Mouse (Mus musculus) heart, adult 9 months (tissue): ENCODE data around the gene Mgat1.

Experiments
- DNase-seq, 2 experiments: peaks; one replicate each; pipeline ENCODE4 v3.0.0; 2022; ENCODE audit warnings: low spot score in 2 of 2

The Mgat1 gene

DNA sequence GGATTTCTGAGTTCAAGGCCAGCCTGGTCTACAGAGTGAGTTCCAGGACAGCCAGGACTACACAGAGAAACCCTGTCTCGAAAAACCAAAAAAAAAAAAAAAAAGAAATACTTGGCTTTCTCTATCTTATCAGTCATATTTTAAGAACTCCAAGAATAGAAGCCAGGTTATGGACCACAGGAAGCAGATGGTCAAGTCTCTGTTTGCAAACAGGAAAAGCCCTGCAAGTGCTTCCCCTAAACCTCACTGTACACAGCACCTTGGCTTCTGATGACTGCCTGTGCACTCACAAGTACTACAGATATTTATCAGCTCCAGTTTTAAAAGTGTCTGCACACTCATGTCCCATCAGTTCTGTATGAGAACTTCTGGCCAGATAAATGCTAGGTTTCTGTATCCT, 2.5 kb upstream of the Mgat1 start:
- DNase-seq = no peak

DNA sequence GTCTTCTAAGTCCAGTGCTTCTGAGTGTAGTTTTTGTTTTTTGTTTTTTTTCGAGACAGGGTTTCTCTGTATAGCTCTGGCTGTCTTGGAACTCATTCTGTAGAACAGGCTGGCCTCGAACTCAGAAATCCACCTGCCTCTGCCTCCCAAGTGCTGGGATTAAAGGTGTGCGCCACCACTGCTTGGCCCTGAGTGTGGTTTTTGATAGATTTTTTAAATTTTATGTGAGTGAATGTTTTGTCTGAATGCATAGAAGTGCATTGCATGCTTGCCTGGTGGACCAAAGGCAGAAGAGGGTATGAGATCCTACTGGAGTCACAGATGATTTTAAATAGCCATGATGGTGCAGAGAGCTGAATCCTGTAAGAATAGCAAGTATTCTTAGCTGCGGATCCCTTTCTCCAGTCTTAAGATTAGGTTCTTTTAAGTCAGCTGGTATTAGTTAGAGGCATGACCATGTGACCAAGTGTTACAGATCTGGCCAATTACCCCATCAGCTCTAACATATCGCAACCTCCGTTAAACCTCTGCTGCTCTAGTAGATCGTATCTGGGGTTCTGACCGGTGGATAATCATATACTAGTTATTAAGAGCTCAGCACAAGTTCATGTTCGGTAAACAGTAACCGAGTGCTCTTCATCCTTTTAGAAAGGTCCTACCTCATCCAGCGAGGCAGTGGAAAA, 906 bp upstream of the Mgat1 start:
- DNase-seq = no peak

DNA sequence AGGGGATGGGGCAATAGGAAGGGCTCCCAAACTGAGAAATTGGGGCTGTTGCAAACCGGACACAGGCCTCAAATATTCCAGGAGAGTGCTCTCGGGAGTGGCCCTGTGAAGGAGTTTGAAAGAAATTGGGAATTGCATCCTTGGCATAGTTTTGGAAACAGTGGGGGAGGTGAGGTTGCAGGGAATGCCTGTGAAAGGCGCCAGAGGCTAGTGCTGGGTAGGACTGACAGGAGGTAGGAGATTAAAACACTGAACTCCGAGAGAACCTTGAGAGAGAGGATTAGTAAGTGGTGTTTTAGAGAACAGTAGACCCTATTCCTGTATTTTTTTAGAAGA, 572 bp downstream of the Mgat1 start:
- no peak for DNase-seq

DNA sequence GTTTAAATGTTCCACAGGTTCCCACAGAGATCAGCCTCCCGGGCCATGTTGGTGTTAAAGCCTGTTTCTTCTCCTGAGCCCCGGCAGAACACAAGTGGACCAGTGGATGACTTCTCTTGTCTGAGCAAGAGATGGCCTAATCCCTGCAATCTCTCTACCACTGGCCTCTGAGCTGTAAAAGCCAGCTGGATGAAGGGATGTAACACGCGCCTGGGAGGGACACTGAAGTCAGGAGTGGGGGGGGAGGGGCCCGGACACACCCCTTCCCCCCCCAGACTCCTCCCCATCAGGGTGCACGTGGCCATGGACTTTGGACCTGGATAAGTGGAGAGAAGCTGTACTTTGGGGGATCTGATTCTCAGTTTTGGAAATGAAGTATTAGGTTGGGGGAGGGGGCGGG, 1.2 kb downstream of the Mgat1 start:
- peak in 1 of 2 experiments; percentile 52 for DNase-seq

DNA sequence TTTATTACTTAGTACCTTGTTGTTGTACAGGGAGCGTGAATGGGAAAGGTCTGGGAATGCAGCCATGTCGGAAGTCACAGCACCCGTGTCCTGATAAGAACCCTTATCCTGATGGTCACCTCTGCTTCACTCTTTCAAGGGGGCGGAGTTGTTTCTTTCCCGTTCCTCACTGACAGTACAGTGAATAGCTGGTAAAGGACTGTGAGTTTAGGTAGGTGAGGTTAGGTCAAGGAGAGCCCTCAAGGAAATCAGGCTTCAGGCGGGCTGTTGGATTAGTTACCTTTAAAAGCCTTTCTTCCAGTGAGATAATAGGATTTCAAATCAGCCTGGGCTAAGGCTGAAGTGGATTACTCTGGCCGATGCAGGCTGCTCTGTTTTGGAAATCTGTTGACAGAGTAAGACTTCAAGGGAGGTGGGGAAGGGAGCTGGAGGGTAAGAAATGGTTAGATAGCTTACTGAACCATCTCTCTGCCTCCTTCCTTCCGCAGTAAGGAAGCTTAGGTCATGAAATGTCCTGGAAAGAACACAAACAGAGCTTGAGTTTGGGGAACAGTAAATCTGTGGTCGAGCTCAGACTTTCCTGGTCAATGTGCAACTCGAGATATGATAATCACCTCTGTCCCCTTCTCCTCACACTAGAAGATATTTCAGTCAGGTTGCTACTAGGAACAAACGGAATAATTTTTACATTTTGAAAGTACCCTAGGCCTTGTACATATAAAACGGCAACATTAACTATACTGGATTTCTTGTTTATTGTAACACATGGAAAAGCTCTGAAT, 1.8 kb downstream of the Mgat1 start:
- no peak for DNase-seq

DNA sequence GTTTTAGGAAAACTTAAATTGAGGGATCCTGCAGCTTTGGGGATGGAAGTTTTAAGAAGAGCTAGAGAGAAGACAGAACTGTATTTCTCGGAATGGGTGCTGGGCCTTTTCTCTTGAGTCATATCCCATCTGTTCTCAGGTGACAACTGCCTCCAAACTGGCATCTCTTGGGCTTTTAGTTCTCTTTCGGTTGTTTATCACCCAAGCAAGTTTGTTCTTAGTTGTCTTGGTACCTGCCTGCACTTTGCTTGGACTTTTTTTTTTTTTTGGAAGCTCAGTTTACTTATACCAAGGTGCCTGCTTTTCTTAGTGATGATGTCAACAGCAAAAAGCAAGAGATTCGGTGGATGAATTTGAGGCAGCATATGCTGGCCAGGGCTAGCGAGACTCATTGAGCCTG, 2.5 kb downstream of the Mgat1 start:
- no peak for DNase-seq

DNA sequence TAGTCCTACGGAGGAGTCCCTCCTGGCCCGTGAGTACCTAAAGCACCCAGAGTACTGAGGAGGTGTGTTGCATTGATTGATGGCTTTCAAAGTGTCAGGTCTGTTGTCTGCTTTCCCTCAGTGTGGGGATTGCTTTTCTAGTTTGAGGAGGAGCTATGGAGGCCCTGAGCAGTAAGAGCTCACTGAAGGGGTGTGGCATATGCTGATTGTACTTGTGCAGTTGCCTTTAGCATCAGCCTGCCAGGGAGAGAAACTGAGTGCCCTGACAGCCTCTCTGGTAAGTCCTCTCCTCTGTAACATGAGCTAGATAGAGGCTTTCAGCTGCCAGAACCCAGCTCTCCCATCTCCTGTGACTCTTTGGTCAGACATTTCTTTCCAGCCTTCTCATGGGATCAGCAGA, 3.3 kb downstream of the Mgat1 start:
- no peak for DNase-seq

DNA sequence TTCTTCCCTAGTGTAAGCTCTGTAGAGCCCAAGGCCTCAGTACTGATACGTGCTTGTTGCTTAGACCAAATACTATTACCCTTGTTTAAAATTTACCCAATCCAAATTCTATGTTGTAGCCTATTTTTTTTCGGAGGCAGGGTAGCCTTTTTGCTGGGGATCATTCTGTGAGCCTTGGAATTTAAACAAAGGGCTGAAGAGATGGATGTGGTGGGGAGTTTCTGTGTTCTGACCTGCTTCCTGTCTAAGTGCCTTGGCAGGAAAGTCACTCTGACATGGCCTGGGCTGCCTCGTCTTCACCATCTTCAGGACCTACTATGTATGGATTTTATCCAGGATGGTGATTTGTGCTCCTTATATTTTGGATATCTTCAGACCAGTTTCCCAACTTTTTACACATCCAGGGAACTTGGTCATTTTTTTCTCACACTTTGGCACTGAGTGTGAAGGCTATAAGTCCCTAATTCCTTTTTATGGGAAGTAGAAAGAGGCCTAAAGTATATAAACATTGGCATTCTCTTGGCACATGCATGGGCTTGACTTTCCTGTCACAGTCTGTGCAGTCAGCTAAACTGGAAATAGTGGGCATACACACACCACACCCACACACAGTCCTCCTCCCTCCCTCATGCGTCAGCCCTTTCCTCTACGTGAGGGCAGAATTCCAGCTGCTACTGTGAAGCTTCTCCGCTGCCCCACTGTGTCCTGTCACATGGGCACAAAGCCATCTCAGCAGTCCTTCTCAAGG, 4.4 kb downstream of the Mgat1 start:
- DNase-seq = peak; percentile 77 to 78

DNA sequence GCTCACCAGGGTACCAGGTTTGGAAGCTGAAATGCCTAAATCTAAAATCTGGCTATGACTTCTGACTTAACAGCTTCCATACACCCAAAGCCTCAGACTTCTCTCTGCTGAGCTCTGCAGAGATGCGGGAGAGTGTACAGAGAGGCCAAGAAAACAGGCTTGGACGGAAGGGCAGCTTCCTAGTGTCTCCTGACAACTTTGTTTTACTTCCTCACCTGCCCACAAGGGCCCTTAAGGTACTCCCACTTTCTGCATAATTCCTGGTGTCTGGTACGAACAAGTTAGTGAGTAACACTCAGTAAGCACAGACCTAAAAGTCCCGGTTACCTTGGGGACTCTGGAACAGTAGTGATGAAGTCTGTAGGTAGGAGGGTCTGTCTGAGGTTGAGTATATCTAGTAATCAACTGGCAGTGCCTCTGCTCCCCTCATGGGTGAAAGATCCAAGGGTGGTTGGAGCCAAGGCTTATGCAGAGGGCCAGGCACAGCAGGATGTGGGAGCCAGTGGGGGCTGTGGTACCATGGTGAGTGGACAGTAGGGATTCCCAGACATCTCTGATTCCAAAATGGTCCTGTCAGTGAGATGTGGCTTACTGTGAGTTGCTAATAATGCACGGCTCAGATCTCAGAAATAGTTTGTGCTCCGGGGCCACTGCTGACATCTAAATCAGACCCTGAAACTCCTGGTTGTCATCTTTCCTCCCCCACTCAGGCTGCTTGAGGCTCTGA, 5.1 kb downstream of the Mgat1 start:
- no peak for DNase-seq

DNA sequence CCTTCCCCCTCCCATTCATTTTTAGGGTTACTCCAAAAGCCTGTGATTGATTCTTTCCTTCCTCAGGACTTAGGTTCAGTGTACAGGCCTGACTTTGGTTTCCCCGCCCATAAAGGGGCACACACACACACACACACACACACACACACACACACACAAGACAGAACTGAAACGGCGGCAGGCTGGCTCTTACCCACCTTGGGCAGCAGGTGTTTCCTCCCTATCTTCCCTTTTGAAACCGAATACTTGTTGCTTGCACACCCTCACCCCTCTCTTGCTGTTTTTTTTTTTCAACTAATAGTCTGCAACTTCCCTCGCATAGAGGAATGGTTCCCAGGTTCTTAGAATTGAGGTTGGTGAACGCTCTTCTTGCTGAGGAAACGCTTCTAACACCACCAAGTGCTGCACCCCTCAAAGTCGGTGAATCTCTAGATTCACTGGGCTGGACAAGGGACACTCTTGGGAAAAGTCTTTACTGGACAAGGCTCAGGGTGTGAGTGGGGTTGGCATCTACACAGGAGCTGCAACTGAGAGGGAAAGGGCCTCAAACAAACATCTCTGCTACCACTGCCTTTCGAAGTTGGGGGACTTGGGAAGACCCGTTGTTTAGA, 5.9 kb downstream of the Mgat1 start:
- no peak for DNase-seq

DNA sequence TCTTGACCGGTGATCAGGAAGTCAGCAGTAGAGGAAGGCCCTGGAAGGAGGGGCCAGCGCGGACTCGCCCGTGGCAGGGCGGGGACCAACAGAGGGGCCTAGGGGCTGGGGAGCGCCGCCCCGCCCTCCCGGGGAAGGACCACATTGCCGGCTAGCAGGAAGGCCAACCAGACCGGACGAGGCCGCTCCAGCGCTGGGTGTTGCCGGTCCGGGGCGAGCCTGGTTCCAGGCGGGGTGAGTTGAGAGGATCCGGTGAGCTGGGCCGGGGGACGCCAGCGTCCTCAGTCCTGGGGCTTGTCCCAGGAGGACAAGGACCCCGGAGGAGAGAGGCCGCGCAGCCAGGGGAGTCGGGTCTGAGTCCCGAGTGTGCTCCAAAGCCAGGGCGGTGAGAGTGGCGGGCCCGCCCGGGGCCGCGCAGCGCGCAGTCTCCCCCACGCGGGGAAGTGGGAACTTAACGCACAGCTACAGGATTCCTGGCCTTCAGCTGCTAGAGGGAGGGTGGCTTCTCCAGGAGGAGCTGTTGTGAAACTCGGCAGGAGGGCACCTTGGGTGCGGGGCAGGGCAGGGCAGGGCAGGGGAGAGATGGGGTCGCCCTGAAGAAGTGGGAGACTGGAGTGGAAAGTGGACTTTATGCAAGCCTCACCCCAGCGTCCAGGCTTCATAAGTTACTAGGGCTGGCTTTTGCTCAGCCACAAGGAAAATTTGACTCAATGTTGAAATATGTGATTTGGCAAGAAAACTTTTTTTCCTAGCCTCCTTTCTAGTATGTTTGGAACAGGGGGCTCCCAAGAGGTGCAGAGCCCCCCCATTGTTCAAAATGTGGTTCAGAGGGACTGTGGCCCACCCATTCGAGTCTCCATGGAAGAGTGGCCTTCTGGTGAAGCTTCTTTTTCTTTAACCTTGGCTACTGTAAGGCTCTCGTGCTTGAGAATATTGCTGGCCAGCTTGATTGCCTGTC, 6.7 kb downstream of the Mgat1 start:
- DNase-seq = peak; percentile 94 to 97

DNA sequence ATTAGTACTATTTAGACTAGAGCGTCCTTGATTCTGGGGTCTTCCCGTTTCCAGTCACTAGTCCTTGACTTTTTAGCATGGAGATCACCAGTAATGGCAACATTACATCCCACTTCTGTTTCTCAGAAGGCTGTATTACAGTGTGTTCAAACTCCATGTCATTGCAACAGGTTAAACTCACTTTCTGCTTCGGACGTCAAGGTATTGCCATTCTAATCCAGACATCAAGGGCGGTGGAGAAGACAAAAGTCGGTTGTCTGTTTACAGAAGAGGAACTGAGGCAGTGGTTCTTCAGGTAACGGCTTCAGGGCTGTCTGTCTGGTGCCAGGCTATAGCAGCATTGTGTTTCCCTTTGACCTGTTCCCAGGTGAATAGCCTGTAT, 7.4 kb downstream of the Mgat1 start:
- DNase-seq = no peak

DNA sequence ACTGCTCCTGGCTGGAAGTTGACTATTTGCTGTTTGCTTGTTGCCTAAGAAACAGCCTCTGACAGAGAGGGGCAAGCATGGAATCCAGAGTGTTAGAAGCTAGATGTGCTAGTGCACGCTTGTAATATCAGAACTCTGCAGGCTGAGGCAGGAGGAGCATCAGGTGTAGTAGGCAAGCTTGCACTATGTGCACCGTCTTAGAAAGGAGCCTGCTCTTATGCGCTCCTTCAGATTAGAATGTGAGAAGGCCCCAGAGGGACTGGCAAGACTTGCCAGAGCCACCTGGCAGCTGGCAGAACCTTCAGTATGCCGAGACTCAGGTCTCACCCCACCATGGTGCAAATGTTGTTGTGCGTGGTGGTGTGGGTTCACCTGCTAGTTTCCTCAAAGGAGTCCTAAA, 8.1 kb downstream of the Mgat1 start:
- no peak for DNase-seq

DNA sequence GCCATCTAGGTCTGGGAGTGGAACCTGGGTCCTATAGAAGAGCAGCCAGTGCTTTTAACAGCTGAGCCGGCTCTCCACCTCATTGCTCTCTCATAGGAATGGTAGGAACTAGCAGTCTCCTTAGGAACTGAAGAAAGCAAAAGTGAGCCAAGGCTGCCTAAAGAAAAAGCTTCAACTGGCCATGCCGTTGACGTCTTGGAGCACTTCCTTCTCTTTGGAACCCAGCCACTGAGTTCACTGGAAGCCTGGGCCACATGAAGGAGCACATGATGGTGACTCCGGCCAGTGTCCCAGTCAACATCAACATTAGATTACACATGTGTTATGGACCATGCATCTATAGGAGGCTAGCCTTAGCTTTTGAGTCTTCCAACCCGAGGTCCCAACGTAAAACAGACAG, 9.0 kb downstream of the Mgat1 start:
- DNase-seq = no peak

DNA sequence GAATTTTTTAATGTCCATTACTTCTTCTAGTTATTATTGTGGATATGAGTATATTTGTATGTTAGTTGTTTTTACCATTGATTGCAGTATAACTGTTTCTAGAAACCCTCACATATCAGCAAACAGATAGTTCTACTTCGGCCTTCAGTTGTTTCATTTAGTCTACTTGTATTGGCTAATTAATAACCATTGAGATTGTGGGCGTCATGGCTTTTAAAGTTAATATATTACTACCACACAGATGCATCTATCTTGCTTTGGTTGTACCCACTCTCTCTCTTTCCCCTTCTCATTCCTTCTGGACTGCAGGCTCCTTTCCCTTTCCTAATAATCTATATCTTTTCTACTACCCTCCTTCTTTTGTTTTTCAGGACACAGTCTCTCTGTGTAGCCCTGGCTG, 15.3 kb downstream of the Mgat1 start:
- no peak for DNase-seq

DNA sequence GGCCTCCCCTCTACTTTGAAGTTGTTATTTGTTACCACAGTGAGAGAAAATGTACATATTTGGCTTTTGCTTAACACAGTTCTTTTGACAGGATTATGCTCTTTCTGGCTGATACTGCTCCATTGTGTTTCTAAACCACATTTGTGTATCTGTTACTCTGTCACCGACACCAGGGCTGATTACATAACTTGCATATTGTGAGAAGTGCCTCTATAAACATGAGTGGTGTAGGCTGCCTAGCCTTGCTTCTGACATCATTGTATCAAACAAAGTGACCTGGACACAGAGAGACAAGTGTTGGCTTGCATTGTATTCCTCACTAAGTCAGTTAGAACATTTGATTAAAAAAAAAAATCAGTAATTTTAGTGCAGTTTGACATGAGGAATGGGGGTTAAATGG, 15.8 kb downstream of the Mgat1 start:
- DNase-seq = no peak

DNA sequence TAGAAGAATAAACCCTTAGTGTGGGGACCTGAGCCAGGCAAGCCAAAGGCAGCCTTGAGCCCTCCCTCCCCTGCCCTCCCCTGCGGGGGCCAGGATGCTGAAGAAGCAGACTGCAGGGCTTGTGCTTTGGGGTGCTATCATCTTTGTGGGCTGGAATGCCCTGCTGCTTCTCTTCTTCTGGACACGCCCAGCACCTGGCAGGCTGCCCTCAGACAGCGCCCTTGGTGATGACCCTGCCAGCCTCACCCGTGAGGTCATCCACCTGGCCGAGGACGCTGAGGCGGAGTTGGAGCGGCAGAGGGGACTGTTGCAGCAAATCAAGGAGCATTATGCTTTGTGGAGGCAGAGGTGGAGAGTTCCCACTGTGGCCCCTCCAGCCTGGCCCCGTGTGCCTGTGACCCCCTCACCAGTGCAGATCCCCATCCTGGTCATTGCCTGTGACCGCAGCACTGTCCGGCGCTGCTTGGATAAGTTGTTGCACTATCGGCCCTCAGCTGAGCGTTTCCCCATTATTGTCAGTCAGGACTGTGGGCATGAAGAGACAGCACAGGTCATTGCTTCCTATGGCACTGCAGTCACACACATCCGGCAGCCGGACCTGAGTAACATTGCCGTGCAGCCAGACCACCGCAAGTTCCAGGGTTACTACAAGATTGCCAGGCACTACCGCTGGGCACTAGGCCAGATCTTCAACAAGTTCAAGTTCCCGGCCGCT, 16.8 kb downstream of the Mgat1 start:
- DNase-seq = peak in 1 of 2 experiments; percentile 71

DNA sequence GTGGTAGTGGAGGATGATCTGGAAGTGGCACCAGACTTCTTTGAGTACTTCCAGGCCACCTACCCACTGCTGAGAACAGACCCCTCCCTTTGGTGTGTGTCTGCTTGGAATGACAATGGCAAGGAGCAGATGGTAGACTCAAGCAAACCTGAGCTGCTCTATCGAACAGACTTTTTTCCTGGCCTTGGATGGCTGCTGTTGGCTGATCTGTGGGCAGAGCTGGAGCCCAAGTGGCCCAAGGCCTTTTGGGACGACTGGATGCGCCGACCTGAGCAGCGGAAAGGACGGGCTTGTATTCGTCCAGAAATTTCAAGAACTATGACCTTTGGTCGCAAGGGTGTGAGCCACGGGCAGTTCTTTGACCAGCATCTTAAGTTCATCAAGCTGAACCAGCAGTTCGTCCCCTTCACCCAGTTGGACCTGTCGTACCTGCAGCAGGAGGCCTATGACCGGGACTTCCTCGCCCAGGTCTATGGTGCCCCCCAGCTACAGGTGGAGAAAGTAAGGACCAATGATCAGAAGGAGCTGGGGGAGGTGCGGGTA, 17.4 kb downstream of the Mgat1 start:
- DNase-seq = no peak

DNA sequence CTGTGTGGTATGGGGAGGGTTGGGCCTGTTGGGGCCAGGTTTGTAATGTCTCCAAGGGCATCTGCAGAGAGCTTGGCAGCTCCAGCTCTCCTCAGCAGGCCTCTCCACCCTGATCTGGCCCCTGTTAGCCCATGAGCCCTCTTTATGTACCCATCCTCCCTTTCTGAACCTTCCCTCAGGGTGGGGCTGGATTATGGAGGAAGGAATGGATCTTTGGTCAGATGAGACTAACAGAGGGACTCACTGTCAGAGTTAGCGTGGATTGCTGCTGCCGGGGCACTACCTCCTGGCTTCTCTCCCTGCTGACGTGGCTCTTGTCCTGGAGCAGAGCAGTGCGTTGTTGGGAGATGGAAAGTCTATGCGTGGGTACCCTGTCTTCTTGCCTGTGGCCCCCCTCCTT, 18.3 kb downstream of the Mgat1 start:
- no peak for DNase-seq

DNA sequence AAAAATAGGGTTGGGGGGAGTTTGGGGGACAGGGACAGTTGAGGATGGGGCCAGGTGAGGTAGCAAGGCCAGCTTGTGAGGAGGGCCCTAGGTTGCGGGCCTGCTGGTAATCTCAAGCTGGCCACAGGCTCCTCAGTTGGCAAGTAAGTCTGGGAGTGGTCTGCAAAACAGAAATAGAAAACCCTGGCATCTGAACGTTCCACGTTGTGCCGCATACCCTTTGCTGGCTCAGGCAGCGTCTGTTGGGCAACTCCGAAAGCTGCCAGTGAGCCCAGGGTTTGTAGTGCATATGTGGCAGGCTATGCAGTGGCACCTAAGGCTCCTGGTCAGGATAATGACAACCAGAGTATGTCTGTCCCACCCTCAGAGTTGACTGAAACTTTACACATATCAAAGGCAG, 19.2 kb downstream of the Mgat1 start:
- DNase-seq = no peak
